Mouse (Mus musculus): ENCODE data around the gene Ptprm.
"Not testable (repeated sequence)": the region's sequence is repeated elsewhere in the genome, so short reads cannot be mapped to it uniquely, and the experiment has no call there.

Ptprm gene

GRCm38 (mm10) chr17:66880969-66881701 is 473.1 kb downstream of the Ptprm start:
- DNase-seq (ENCODE audit: low read depth, low spot score), result no peak

- no peak for DNase-seq (ENCODE audit: low read depth, low spot score)
These were observed 475.1 kb downstream of the Ptprm start for GRCm38 (mm10) chr17:66879151-66879550.

- no peak for DNase-seq (ENCODE audit: low read depth, low spot score)
These were observed 476.7 kb downstream of the Ptprm start for GRCm38 (mm10) chr17:66877582-66877981.

GRCm38 (mm10) chr17:66874810-66875209 is 479.4 kb downstream of the Ptprm start:
- DNase-seq (ENCODE audit: low read depth, low spot score), result no peak

GRCm38 (mm10) chr17:66871396-66871795 is 482.9 kb downstream of the Ptprm start:
- DNase-seq (ENCODE audit: low read depth, low spot score), result no peak

- peak; percentile 9 for DNase-seq (ENCODE audit: low read depth, low spot score)
These were observed 484.7 kb downstream of the Ptprm start for GRCm38 (mm10) chr17:66869581-66870002.

GRCm38 (mm10) chr17:66864441-66864840 is 489.8 kb downstream of the Ptprm start:
- DNase-seq (ENCODE audit: low read depth, low spot score), result no peak

- no peak for DNase-seq (ENCODE audit: low read depth, low spot score)
These were observed 492.7 kb downstream of the Ptprm start for GRCm38 (mm10) chr17:66861557-66861956.

- no peak for DNase-seq (ENCODE audit: low read depth, low spot score)
These were observed 495.5 kb downstream of the Ptprm start for GRCm38 (mm10) chr17:66858757-66859156.

GRCm38 (mm10) chr17:66852496-66852895 is 501.8 kb downstream of the Ptprm start:
- DNase-seq (ENCODE audit: low read depth, low spot score), result no peak

GRCm38 (mm10) chr17:66847011-66847410 is 507.2 kb downstream of the Ptprm start:
- DNase-seq (ENCODE audit: low read depth, low spot score), result not testable (repeated sequence)

- no peak for DNase-seq (ENCODE audit: low read depth, low spot score)
These were observed 531.9 kb downstream of the Ptprm start for GRCm38 (mm10) chr17:66822347-66822746.

- DNase-seq (ENCODE audit: low read depth, low spot score), result no peak
These were observed 536.9 kb downstream of the Ptprm start for GRCm38 (mm10) chr17:66817380-66817779.

- no peak for DNase-seq (ENCODE audit: low read depth, low spot score)
These were observed 538.3 kb downstream of the Ptprm start for GRCm38 (mm10) chr17:66815921-66816320.

- DNase-seq (ENCODE audit: low read depth, low spot score), result no peak
These were observed 540.5 kb downstream of the Ptprm start for GRCm38 (mm10) chr17:66813786-66814185.

- DNase-seq (ENCODE audit: low read depth, low spot score), result no peak
These were observed 540.9 kb downstream of the Ptprm start for GRCm38 (mm10) chr17:66813346-66813745.

- no peak for DNase-seq (ENCODE audit: low read depth, low spot score)
These were observed 544.5 kb downstream of the Ptprm start for GRCm38 (mm10) chr17:66809786-66810185.

GRCm38 (mm10) chr17:66808186-66808585 is 546.1 kb downstream of the Ptprm start:
- DNase-seq (ENCODE audit: low read depth, low spot score), result no peak

- DNase-seq (ENCODE audit: low read depth, low spot score), result no peak
These were observed 552.2 kb downstream of the Ptprm start for GRCm38 (mm10) chr17:66801831-66802687.

- no peak for DNase-seq (ENCODE audit: low read depth, low spot score)
These were observed 554.0 kb downstream of the Ptprm start for GRCm38 (mm10) chr17:66800231-66800630.

- no peak for DNase-seq (ENCODE audit: low read depth, low spot score)
These were observed 568.1 kb downstream of the Ptprm start for GRCm38 (mm10) chr17:66786166-66786565.

- no peak for DNase-seq (ENCODE audit: low read depth, low spot score)
These were observed 568.7 kb downstream of the Ptprm start for GRCm38 (mm10) chr17:66785586-66785985.

- no peak for DNase-seq (ENCODE audit: low read depth, low spot score)
These were observed 570.7 kb downstream of the Ptprm start for GRCm38 (mm10) chr17:66783601-66784000.
